Mouse (Mus musculus): ENCODE measurements around the gene Zfyve27. TPM values are rescaled to one million over a fixed set of nuclear protein-coding genes. Genes with fewer than 3 reads are reported as not detected.

The Zfyve27 gene
- polyA plus RNA-seq, 1 experiment from 2014 or later, result 18.4 TPM

DNA sequence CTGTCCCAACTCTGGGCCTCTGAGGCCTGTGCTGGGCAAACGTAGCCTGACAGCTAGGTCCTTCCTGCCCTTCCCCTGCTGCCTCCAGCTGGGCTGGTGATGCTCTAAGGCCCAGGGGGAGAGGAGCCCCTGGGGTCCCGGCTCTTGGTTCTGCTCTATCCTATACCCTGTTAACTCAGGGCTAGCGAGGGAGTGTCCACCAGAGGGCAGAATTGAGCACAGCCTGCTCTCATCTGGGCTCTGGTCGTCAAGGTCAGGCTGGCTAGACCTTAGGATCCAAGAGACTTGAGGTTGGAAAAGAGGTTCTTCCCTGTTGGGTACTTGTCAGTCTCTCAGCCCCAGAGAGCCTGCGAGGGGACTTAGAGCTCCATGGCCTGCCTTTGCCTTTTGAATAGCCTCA, 26.7 kb downstream of the Zfyve27 start:
- ATAC-seq (replicated peaks; ENCODE audit: insufficient number of reproducible peaks, insufficient read depth, low FRiP score, low read depth), result 0 out of 2 replicates have a peak, but pooled peaks have one; percentile 33
- no peak overlapping the region for H3K9ac ChIP-seq
- H3K27ac ChIP-seq, result no peak overlapping the region
- H3K4me2 ChIP-seq, result no peak overlapping the region
- H3K27me3 ChIP-seq, result no peaks in the 10 kb centered on the region
- peaks cover 16% of the 10 kb centered on the region; the same call in 1 of the 2 replicates for H3K36me3 ChIP-seq
- H3K9me3 ChIP-seq (replicated peaks), result no peaks in the 10 kb centered on the region
- H3K4me1 ChIP-seq (replicated peaks), result 0 out of 2 replicates have a peak, but pooled peaks cover 4% of the 10 kb centered on the region
- 13% methylated on average over 5 of the region's 5 CpGs for WGBS
- H3K4me3 ChIP-seq, result no peak overlapping the region

GRCm38 (mm10) chr19:42193311-42193710, 29.6 kb downstream of the Zfyve27 start:
- 60% methylated on average over 2 of the region's 2 CpGs for whole genome bisulfite sequencing
- H3K9me3 ChIP-seq (replicated peaks), result no peaks in the 10 kb centered on the region

GRCm38 (mm10) chr19:42196378-42196777, 32.6 kb downstream of the Zfyve27 start:
- Histone ChIP-seq H3K4me1 (replicated peaks) (peaks cover 10% of the 10 kb centered on the region), H3K27ac (no peak overlapping the region), H3K9me3 (replicated peaks) (no peaks in the 10 kb centered on the region), H3K36me3 (peaks cover 2% of the 10 kb centered on the region; the same call in 1 of the 2 replicates), H3K4me3 (no peak overlapping the region), H3K27me3 (peaks cover 41% of the 10 kb centered on the region), H3K9ac (no peak overlapping the region), H3K4me2 (no peak overlapping the region)
- ATAC-seq (replicated peaks; ENCODE audit: insufficient number of reproducible peaks, insufficient read depth, low FRiP score, low read depth), result no peak
- 71% methylated on average over 4 of the region's 4 CpGs for WGBS

More at GRCm38 (mm10) chr19:42193311-42193710, 29.6 kb downstream of the Zfyve27 start:
- peaks cover 16% of the 10 kb centered on the region; the same call in 1 of the 2 replicates for H3K36me3 ChIP-seq
- 0 out of 2 replicates have a peak, but pooled peaks cover 4% of the 10 kb centered on the region for H3K4me1 ChIP-seq (replicated peaks)
- no peak overlapping the region for H3K4me3 ChIP-seq
- H3K27ac ChIP-seq, result no peak overlapping the region
- H3K27me3 ChIP-seq, result peaks cover 10% of the 10 kb centered on the region
- no peak overlapping the region for H3K9ac ChIP-seq
- no peak overlapping the region for H3K4me2 ChIP-seq
- ATAC-seq (replicated peaks; ENCODE audit: insufficient number of reproducible peaks, insufficient read depth, low FRiP score, low read depth), result no peak

GRCm38 (mm10) chr19:42197066-42197465, 33.3 kb downstream of the Zfyve27 start:
- ATAC-seq (replicated peaks; ENCODE audit: insufficient number of reproducible peaks, insufficient read depth, low FRiP score, low read depth), result no peak
- Histone ChIP-seq H3K36me3 (no peaks in the 10 kb centered on the region), H3K4me1 (replicated peaks) (peaks cover 16% of the 10 kb centered on the region), H3K4me2 (no peak overlapping the region), H3K9ac (no peak overlapping the region), H3K9me3 (replicated peaks) (no peaks in the 10 kb centered on the region), H3K4me3 (no peak overlapping the region), H3K27ac (no peak overlapping the region), H3K27me3 (peaks cover 47% of the 10 kb centered on the region)
- WGBS, result 66% methylated on average over 4 of the region's 4 CpGs

DNA sequence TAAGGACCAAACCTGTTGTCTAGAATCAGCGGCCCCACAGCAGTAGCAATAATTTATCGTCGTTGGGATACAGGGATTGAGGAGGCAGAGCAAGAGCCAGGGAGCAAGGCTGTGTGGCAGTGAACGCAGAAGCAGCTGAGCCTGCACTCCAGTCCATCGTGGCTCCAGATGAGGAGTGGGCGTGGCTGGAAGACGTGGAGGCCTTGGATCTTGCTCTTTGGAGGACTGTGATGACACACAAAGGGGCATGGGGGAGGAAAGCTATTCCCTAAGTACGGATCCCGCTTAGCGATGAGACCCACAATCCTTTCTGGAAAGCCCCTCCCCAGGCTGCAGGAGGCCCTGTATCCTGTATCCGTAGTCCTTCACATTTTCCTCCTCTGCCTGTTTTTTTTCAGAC, 34.3 kb downstream of the Zfyve27 start:
- Histone ChIP-seq H3K27ac (no peak overlapping the region), H3K36me3 (no peaks in the 10 kb centered on the region), H3K27me3 (peaks cover 57% of the 10 kb centered on the region), H3K4me2 (no peak overlapping the region), H3K9ac (no peak overlapping the region), H3K4me1 (replicated peaks) (peaks cover 18% of the 10 kb centered on the region), H3K9me3 (replicated peaks) (no peaks in the 10 kb centered on the region), H3K4me3 (no peak overlapping the region)
- WGBS, result 47% methylated on average over 11 of the region's 11 CpGs
- no peak for ATAC-seq (replicated peaks; ENCODE audit: insufficient number of reproducible peaks, insufficient read depth, low FRiP score, low read depth)

DNA sequence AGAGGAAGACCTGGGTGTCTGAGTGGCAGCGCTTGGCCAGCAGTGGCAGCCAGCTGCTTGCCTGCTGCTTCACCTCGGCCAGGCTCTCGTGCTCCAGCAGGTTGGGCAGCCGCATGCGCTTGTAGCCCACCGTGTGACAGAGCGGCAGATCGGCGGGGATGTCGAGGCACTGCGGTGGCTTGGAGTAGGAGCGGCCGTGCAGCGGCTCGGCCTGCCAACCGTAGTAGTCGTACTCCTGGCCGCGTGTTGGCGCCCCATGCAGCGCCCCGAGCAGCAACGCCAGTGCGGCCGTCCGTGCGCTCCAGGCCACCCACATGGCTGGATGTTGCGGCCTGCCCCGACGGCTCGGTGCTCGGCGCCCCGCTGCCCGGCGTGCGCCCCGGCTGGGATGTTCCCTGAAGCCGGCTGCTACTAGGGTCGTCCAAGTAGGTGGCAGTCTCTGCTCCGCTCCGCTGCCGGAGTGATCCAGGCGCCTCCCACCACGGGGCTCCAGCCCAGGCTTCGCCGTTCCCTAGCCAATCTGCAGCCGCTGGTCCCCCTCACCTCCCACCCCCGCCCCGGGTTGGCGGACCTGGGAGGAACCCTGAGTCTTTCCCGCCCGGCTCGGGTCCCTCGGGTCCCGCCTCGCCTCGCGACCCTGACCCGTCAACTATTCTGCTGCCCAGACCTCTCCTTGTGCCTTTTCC, 38.1 kb downstream of the Zfyve27 start, which contains the start of gene Sfrp5:
Gene Sfrp5, minus strand, starts transcription at position 557 of the 686 bp plus-strand sequence.
- Histone ChIP-seq H3K27me3 (peaks cover 72% of the 10 kb centered on the region), H3K36me3 (no peaks in the 10 kb centered on the region), H3K27ac (no peak within 1 kb of the TSS), H3K9ac (no peak within 1 kb of the TSS), H3K4me1 (replicated peaks) (peaks cover 14% of the 10 kb centered on the region), H3K9me3 (replicated peaks) (no peaks in the 10 kb centered on the region), H3K4me2 (peak within 1 kb of the TSS; percentile 62), H3K4me3 (peak within 1 kb of the TSS; percentile 40)
- under 1% methylated on average over 60 of the region's 60 CpGs for WGBS
- no peak; the same call in 1 of the 2 replicates for ATAC-seq (replicated peaks; ENCODE audit: insufficient number of reproducible peaks, insufficient read depth, low FRiP score, low read depth)

DNA sequence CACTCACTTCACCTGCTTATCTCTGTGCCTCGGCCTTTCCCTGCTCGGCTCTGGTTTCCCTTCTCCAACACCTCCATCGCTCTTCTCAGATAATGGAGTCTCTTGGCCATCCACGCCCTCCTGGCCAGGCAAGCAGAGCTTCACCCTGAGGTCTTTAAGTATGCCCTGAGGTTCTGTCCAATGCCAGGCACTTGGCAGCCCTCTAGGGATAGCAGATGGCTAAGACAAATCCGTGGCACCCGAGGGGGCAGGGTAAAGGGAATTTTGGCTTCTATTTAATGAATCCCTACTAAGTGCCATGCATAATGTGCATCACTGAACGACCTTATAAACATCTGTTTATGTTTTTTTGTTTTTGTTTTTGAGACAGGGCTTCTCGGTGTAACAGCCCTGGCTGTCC, 38.7 kb downstream of the Zfyve27 start:
- Histone ChIP-seq H3K9ac (no peak overlapping the region), H3K27me3 (peaks cover 73% of the 10 kb centered on the region), H3K4me3 (peak overlapping the region; percentile 40), H3K4me1 (replicated peaks) (peaks cover 14% of the 10 kb centered on the region), H3K36me3 (no peaks in the 10 kb centered on the region), H3K4me2 (peak overlapping the region; percentile 62), H3K9me3 (replicated peaks) (no peaks in the 10 kb centered on the region), H3K27ac (no peak overlapping the region)
- ATAC-seq (replicated peaks; ENCODE audit: insufficient number of reproducible peaks, insufficient read depth, low FRiP score, low read depth), result 0 out of 2 replicates have a peak, but pooled peaks have one; percentile 17
- 26% methylated on average over 8 of the region's 8 CpGs for WGBS

- Histone ChIP-seq H3K4me2 (no peak overlapping the region), H3K36me3 (no peaks in the 10 kb centered on the region), H3K4me1 (replicated peaks) (peaks cover 14% of the 10 kb centered on the region), H3K4me3 (no peak overlapping the region), H3K9me3 (replicated peaks) (no peaks in the 10 kb centered on the region), H3K27ac (no peak overlapping the region), H3K27me3 (peaks cover 63% of the 10 kb centered on the region), H3K9ac (no peak overlapping the region)
- WGBS, result 79% methylated on average over 4 of the region's 4 CpGs
- ATAC-seq (replicated peaks; ENCODE audit: insufficient number of reproducible peaks, insufficient read depth, low FRiP score, low read depth), result no peak
Observed at GRCm38 (mm10) chr19:42204306-42204705, 40.6 kb downstream of the Zfyve27 start.

- H3K4me1 ChIP-seq (replicated peaks), result peaks cover 14% of the 10 kb centered on the region
- H3K27me3 ChIP-seq, result peaks cover 62% of the 10 kb centered on the region
- no peaks in the 10 kb centered on the region for H3K9me3 ChIP-seq (replicated peaks)
- no peaks in the 10 kb centered on the region for H3K36me3 ChIP-seq
- no peak overlapping the region for H3K4me2 ChIP-seq
- no peak overlapping the region for H3K4me3 ChIP-seq
- H3K27ac ChIP-seq, result no peak overlapping the region
- whole genome bisulfite sequencing, result 84% methylated on average over 8 of the region's 8 CpGs
- H3K9ac ChIP-seq, result no peak overlapping the region
- ATAC-seq (replicated peaks; ENCODE audit: insufficient number of reproducible peaks, insufficient read depth, low FRiP score, low read depth), result no peak
Observed at GRCm38 (mm10) chr19:42205201-42205600, 41.5 kb downstream of the Zfyve27 start.

DNA sequence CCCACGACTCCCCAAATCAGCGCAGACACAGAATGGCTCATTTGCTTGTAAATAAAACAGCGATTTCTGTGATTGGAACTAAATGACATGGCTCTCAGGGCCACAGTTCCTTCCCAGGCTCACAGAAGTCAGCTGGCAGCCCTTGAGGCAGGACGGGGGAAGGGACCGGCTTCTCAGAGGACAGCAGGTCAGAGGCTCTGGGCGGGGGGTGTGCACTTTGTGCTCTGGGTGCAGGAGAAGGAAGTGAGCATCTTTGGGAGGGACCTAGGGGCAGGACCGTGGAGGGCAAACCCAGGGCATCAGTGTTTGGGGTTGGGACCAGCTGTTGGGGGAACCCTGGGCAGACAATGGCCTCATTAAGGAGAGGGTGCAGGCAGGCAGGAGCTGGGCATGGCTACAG, 45.7 kb downstream of the Zfyve27 start:
- Histone ChIP-seq H3K4me3 (no peak overlapping the region), H3K4me2 (no peak overlapping the region), H3K4me1 (replicated peaks) (no peaks in the 10 kb centered on the region; the same call in 1 of the 2 replicates), H3K27ac (no peak overlapping the region), H3K9ac (no peak overlapping the region), H3K9me3 (replicated peaks) (no peaks in the 10 kb centered on the region), H3K27me3 (peaks cover 19% of the 10 kb centered on the region), H3K36me3 (no peaks in the 10 kb centered on the region)
- ATAC-seq (replicated peaks; ENCODE audit: insufficient number of reproducible peaks, insufficient read depth, low FRiP score, low read depth), result no peak
- 72% methylated on average over 7 of the region's 7 CpGs for WGBS

- ATAC-seq (replicated peaks; ENCODE audit: insufficient number of reproducible peaks, insufficient read depth, low FRiP score, low read depth), result no peak
- Histone ChIP-seq H3K4me3 (no peak overlapping the region), H3K9ac (no peak overlapping the region), H3K27ac (no peak overlapping the region), H3K36me3 (no peaks in the 10 kb centered on the region), H3K27me3 (peaks cover 18% of the 10 kb centered on the region; the same call in 1 of the 2 replicates), H3K4me1 (replicated peaks) (no peaks in the 10 kb centered on the region; the same call in 1 of the 2 replicates), H3K9me3 (replicated peaks) (no peaks in the 10 kb centered on the region), H3K4me2 (no peak overlapping the region)
- WGBS, result 53% methylated on average over 6 of the region's 6 CpGs
Observed at GRCm38 (mm10) chr19:42209976-42210375, 46.2 kb downstream of the Zfyve27 start.

DNA sequence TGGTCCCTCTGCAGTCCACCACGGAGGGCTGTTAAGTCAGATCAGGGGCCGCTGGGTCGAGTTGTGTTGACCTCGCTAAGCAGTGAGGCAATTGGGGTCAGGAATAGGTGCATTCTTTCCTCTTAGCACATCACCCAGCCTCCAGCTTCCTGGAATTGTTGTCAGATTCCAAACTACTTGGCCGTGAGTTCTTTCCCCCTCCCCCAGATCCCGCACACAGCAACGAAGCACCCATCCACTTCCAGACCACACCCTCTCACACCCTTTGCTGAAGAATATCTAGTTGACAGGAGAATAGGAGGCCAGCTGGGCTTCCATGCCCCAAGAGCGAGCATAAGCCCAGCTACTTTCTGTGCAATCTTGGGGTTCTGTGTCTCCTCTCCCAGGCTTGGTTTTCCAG, 48.2 kb downstream of the Zfyve27 start:
- Histone ChIP-seq H3K36me3 (no peaks in the 10 kb centered on the region), H3K27me3 (peaks cover 18% of the 10 kb centered on the region; the same call in 1 of the 2 replicates), H3K9ac (no peak overlapping the region), H3K27ac (no peak overlapping the region), H3K9me3 (replicated peaks) (no peaks in the 10 kb centered on the region), H3K4me3 (no peak overlapping the region), H3K4me1 (replicated peaks) (no peaks in the 10 kb centered on the region; the same call in 1 of the 2 replicates), H3K4me2 (no peak overlapping the region)
- WGBS, result 17% methylated on average over 8 of the region's 8 CpGs
- no peak for ATAC-seq (replicated peaks; ENCODE audit: insufficient number of reproducible peaks, insufficient read depth, low FRiP score, low read depth)
